Mouse (Mus musculus) heart, embryonic 14.5 days (tissue): Measurements from ENCODE around the gene Acap2. TPM values are rescaled to one million over a fixed set of nuclear protein-coding genes. Genes with fewer than 3 reads are reported as not detected.

Experiments used
- ATAC-seq: fragments of 200-750 bp; cut with Nextera tagmentation; 2 replicates; pipeline ENCODE4 v1.8.0; 2017; ENCODE audit warnings: low read depth, moderate TSS enrichment; ENCODE audit not compliant: insufficient number of reproducible peaks, insufficient read depth, low FRiP score
- H3K27ac ChIP-seq, 2 experiments: fragments of 200-500 bp in 1 of 2; fragments of 300-500 bp in 1 of 2; sonication (generic) in 1 of 2; replicated peaks in 1 of 2; 2 replicates each; pipeline ENCODE4 v1.5.1; 2012 to 2014; ENCODE audit warnings: low read depth in 2 of 2, low read length in 2 of 2, control low read depth in 1 of 2, mild to moderate bottlenecking in 1 of 2, mixed read lengths in 1 of 2; ENCODE audit not compliant: control insufficient read depth in 1 of 2, insufficient read depth in 1 of 2
- H3K27me3 ChIP-seq: fragments of 300-500 bp; sonication (generic); 2 replicates; pipeline ENCODE4 v1.6.1; 2014; ENCODE audit warnings: mild to moderate bottlenecking, low read length, control low read depth; ENCODE audit not compliant: control insufficient read depth, insufficient read depth
- H3K36me3 ChIP-seq: fragments of 300-500 bp; sonication (generic); 2 replicates; pipeline ENCODE4 v1.6.1; 2014; ENCODE audit warnings: mild to moderate bottlenecking, control low read depth, low read length, mixed read lengths; ENCODE audit not compliant: control insufficient read depth, insufficient read depth
- H3K4me1 ChIP-seq, 2 experiments: fragments of 200-500 bp in 1 of 2; fragments of 300-500 bp in 1 of 2; sonication (generic) in 1 of 2; 2 replicates each; pipeline ENCODE4 v1.6.1; 2012 to 2014; ENCODE audit warnings: low read length in 2 of 2, control low read depth in 1 of 2, mixed read lengths in 1 of 2; ENCODE audit not compliant: control insufficient read depth in 2 of 2, insufficient read depth in 2 of 2
- H3K4me2 ChIP-seq: fragments of 300-500 bp; sonication (generic); 2 replicates; pipeline ENCODE4 v1.6.1; 2014; ENCODE audit warnings: mild to moderate bottlenecking, low read length
- H3K4me3 ChIP-seq, 2 experiments: fragments of 200-500 bp in 1 of 2; fragments of 300-500 bp in 1 of 2; sonication (generic) in 1 of 2; 2 replicates each; pipeline ENCODE4 v1.5.1; 2012 to 2014; ENCODE audit warnings: low read length in 2 of 2, mild to moderate bottlenecking in 2 of 2, control low read depth in 1 of 2, low read depth in 1 of 2, moderate library complexity in 1 of 2; ENCODE audit not compliant: control insufficient read depth in 1 of 2, insufficient read depth in 1 of 2
- H3K9ac ChIP-seq: fragments of 300-500 bp; sonication (generic); 2 replicates; pipeline ENCODE4 v1.6.1; 2014; ENCODE audit warnings: mild to moderate bottlenecking, low read length
- H3K9me3 ChIP-seq: fragments of 300-500 bp; sonication (generic); 2 replicates; pipeline ENCODE4 v1.6.1; 2016; ENCODE audit warnings: low read length, control low read depth; ENCODE audit not compliant: control insufficient read depth
- WGBS: fragments of 180-500 bp; shearing (Covaris S2); extraction: QIAGEN DNeasy Blood & Tissue Kit; methylation state at CpG from one replicate; pipeline ENCODE4 v1.1.7; 2014; 5-methylcytosine and 5-hydroxymethylcytosine counted together
- polyA plus RNA-seq: library from polyadenylated mRNA; unstranded; fragments of >200 nt; fragmentation: Nextera tagmentation; extraction: Ambion mirVana; gene quantifications from 2 replicates; pipeline ENCODE4 v1.2.1, GENCODE M21; 2014

Acap2 gene
- polyA plus RNA-seq, 1 experiment from 2014 or later: 14.9 TPM

DNA sequence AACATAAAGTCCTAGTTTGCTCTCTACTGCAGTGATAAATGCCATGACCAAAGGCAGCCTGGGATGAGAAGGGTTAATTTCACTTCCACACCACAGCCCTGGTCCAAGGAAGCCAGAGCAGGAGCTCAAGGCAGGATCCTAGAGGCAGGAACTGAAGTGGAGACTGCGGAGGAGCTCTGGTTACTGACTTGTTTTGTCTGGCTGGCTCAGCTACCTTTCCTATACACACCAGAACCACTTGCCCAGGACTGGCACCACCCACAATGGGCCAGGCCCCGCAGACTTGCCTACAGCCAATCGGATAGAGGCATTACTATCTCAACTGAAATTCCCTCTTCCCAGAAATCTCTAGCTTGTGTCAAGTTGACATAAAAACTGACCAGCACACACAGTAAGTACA, 140.8 kb downstream of the Acap2 start:
- H3K4me3 ChIP-seq: no peak overlapping the region
- H3K27me3 ChIP-seq: no peaks in the 10 kb centered on the region
- no peaks in the 10 kb centered on the region for H3K9me3 ChIP-seq
- H3K4me2 ChIP-seq: no peak overlapping the region
- no peak for ATAC-seq
- H3K27ac ChIP-seq: no peak overlapping the region
- H3K4me1 ChIP-seq: peaks cover 8 to 13% of the 10 kb centered on the region in 2 experiments; a peak in 3 of 4 replicates
- H3K36me3 ChIP-seq: no peaks in the 10 kb centered on the region
- no peak overlapping the region for H3K9ac ChIP-seq
- WGBS: 87% methylated on average over 3 of the region's 3 CpGs

DNA sequence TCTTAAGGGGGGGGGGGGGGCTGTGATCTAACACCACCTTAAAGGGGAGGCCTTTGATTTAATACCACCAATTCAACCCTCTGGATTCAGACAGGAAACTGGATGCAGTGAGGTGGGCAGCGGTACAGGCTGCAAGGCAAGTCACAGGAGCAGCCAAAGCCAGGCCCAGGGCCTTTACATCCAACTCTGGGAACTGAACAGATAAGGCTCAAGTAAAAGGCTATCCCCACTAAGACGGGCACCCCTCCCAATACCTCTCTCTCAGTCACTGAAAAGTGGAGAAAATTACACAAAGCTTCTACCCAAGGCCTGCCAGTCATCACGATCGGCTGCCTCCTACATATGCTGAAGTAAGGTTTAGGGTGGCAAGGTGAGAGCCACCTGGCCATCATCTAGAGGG, 141.3 kb downstream of the Acap2 start:
- WGBS: 81% methylated on average over 4 of the region's 4 CpGs
- no peak for ATAC-seq

DNA sequence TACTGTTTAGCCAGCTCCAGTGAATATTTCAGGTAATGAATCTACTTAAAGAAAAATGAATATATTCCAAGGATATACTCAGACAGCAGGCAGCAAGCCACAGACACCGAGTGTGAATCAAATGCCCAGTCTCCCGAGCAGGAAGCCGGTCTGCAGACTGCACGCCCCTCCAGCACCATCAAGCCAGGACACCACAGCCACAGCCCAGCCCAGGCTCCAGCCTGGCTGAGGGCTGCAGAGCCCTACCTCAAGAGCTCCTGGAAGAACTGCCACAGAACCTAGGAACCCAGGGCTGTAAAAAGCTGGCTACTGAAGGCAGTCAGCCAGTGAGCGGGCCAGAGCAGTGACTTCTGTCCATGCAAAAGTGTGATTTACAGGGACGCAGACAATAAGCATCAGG, 148.2 kb downstream of the Acap2 start:
- H3K4me1 ChIP-seq: peaks cover 24% of the 10 kb centered on the region in 2 experiments
- no peak overlapping the region for H3K4me3 ChIP-seq

More for the DNA sequence above, 141.3 kb downstream of the Acap2 start:
- H3K9me3 ChIP-seq: no peaks in the 10 kb centered on the region
- no peak overlapping the region for H3K27ac ChIP-seq
- H3K4me2 ChIP-seq: no peak overlapping the region
- H3K9ac ChIP-seq: no peak overlapping the region
- peaks cover 8 to 13% of the 10 kb centered on the region in 2 experiments; a peak in 3 of 4 replicates for H3K4me1 ChIP-seq
- no peak overlapping the region for H3K4me3 ChIP-seq
- H3K27me3 ChIP-seq: no peaks in the 10 kb centered on the region
- H3K36me3 ChIP-seq: no peaks in the 10 kb centered on the region

GRCm38 (mm10) chr16:31052177-31052726, 148.8 kb downstream of the Acap2 start:
- Histone ChIP-seq H3K36me3 (no peaks in the 10 kb centered on the region), H3K27ac (0 out of 4 replicates have a peak overlapping the region, but pooled peaks have one; percentile 3 to 28), H3K9me3 (no peaks in the 10 kb centered on the region), H3K9ac (no peak overlapping the region), H3K27me3 (no peaks in the 10 kb centered on the region), H3K4me3 (no peak overlapping the region), H3K4me1 (peaks cover 22 to 24% of the 10 kb centered on the region in 2 experiments), H3K4me2 (no peak overlapping the region)
- 41% methylated on average over 7 of the region's 7 CpGs for WGBS
- ATAC-seq: 0 out of 2 replicates have a peak, but pooled peaks have one; percentile 38

More for the DNA sequence above, 148.2 kb downstream of the Acap2 start:
- Histone ChIP-seq H3K36me3 (no peaks in the 10 kb centered on the region), H3K27ac (peak overlapping the region in 1 of 2 experiments; percentile 28; a peak in 1 of 4 replicates), H3K4me2 (no peak overlapping the region), H3K9me3 (no peaks in the 10 kb centered on the region), H3K27me3 (no peaks in the 10 kb centered on the region), H3K9ac (no peak overlapping the region; the same call in 1 of the 2 replicates)
- 50% methylated on average over 6 of the region's 6 CpGs for WGBS
- ATAC-seq: no peak

DNA sequence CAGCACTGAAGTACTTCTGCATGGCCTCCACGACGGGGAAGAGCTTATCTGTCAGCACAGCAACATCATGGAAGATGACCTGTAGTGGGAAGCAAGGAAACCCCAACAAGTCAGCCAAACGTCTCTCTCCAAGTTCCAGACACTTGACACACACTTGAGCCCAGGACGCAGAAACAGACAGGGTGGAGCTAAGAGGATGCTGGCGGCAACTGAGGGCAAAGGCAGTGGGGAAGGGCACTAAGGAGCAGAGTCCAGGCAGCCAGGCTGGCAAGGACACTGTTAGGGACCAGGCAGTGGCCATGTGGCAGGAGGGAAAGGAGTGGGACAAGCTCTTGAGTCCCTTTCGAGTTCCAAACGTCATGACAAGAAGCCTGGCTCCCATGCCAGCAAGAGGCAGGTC, 150.3 kb downstream of the Acap2 start:
- Histone ChIP-seq H3K9me3 (no peaks in the 10 kb centered on the region), H3K27ac (no peak overlapping the region), H3K4me1 (peaks cover 28 to 35% of the 10 kb centered on the region in 2 experiments), H3K4me2 (no peak overlapping the region), H3K9ac (no peak overlapping the region), H3K4me3 (no peak overlapping the region), H3K36me3 (no peaks in the 10 kb centered on the region), H3K27me3 (no peaks in the 10 kb centered on the region)
- no peak for ATAC-seq
- 44% methylated on average over 7 of the region's 7 CpGs for WGBS

DNA sequence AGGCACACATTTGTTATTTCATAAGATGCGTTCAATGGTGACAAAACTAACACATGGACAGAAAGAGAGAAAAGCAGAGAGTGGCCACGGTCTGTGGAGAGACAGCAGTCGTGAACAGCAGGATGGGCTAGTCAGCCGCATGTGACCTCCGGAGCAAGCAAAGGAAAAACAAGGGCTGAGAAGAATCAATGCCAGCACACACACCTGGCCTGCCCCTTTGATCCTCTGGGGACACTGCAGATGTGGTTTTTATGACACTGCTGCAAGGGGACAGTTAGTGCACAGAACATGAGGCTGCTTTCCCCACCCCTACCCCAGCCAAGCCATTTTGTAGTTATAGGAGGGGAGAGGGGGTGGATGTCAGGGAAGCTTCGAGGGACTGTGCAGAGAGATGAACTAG, 152.9 kb downstream of the Acap2 start:
- Histone ChIP-seq H3K27ac (no peak overlapping the region), H3K9me3 (no peaks in the 10 kb centered on the region), H3K4me1 (peaks cover 26 to 36% of the 10 kb centered on the region in 2 experiments), H3K4me2 (no peak overlapping the region), H3K27me3 (no peaks in the 10 kb centered on the region), H3K36me3 (no peaks in the 10 kb centered on the region), H3K9ac (no peak overlapping the region), H3K4me3 (no peak overlapping the region)
- 86% methylated on average over 6 of the region's 6 CpGs for WGBS
- no peak for ATAC-seq

GRCm38 (mm10) chr16:31047186-31047898, 153.7 kb downstream of the Acap2 start:
- no peaks in the 10 kb centered on the region for H3K27me3 ChIP-seq
- H3K27ac ChIP-seq: 0 out of 4 replicates have a peak overlapping the region, but pooled peaks of 1 of the 2 experiments have one; percentile 92
- H3K4me3 ChIP-seq: no peak overlapping the region
- peaks cover 20 to 27% of the 10 kb centered on the region in 2 experiments for H3K4me1 ChIP-seq
- no peak overlapping the region for H3K9ac ChIP-seq
- no peak for ATAC-seq
- 86% methylated on average over 10 of the region's 10 CpGs for WGBS
- no peaks in the 10 kb centered on the region for H3K36me3 ChIP-seq
- H3K9me3 ChIP-seq: no peaks in the 10 kb centered on the region
- H3K4me2 ChIP-seq: no peak overlapping the region
